Mouse (Mus musculus) megakaryocyte, embryonic 14.5 days (primary cell): Measurements from ENCODE around the gene Kctd11.

Experiments
- FLI1 ChIP-seq: IDR thresholded peaks from 2 replicates; pipeline ENCODE4 v1.6.1; 2012; ENCODE audit warnings: low read length, inconsistent platforms, mixed read lengths
- GATA1 ChIP-seq: IDR thresholded peaks from 3 replicates; pipeline ENCODE4 v1.6.1; 2012; ENCODE audit warnings: mixed read lengths, low read length, inconsistent platforms, borderline replicate concordance

DNA sequence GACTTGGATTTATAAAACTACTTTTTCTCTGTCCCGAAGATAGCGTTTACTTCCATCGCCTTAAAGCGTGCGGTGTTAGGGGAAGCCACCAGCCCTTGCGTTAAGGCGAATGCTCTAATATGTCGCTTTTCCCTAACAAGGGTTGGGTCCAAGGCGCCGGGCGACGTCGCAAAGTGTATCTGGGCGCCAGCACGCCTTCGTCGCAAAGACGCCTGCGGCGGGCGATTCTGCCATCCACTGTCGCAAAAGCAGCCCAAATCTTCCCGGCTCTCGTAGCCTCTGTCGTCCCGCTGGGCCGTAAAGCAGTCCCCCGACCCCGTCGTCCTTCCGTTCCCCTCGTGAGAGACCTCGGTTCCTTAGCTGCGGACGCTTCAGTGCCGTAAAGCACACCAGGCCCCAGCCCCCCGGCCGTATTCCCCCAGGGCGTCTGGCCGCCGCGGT, 20.2 kb upstream of the Kctd11 start:
- TF ChIP-seq GATA1 = no peak
- TF ChIP-seq FLI1 = no peak
